Mouse (Mus musculus): Measurements from ENCODE around the gene Spock2.

- no peak for TF ChIP-seq EP300 (IDR thresholded peaks at IDR 0.05; ENCODE audit: low read depth)
- no peak for TF ChIP-seq CTCF (IDR thresholded peaks at IDR 0.05; ENCODE audit: low read depth)
These were observed 52.1 kb downstream of the Spock2 start for GRCm38 (mm10) chr10:60158144-60158543.
